ENCODE assay signal across 34 mouse cellular contexts in the genomic region with DNA sequence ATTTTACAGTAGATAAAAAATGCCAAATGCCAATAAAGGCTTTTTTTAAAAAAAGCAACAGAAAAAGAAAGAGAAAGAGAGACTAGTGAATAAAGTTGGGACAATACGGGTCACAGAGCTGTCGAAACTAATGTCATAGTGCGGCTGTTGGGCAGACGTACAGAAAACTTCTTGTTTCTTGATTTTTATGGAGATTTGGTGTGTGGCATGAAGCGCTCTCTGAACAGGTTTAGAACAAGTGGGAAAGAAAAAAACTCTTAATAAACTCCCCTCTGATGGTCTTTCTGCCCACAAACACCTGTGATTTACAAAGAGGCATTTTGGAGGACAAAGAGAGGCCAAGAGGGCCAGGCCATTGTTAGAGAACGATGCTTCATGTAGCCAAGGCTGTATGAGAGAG. TPM values are rescaled to one million over a fixed set of nuclear protein-coding genes. Genes with fewer than 3 reads are reported as not detected.
DNase-seq lines count a peak whose midpoint lies in the region; ATAC-seq and TF ChIP-seq lines count a peak whose summit lies in the region.
"Had no signal": no experiment of that assay in that cellular context is flagged by ENCODE, and none has a peak within 500 bp of the region (broad histone marks: within the 10 kb centered on the region; RNA-seq: fewer than 3 reads in every experiment).

No protein-coding gene starts in this region.

- peak overlapping the region; percentile 54; the same call in 1 of the 2 replicates for H3K27ac ChIP-seq in forebrain, embryonic 12.5 days
- no peak overlapping the region for H3K27ac ChIP-seq in forebrain, embryonic 15.5 days (replicated peaks)
- peak overlapping the region; percentile 89 for H3K27ac ChIP-seq in midbrain, embryonic 11.5 days (ENCODE audit: low read depth, low read length)
- no peak overlapping the region for H3K27ac ChIP-seq in midbrain, postnatal 0 days (ENCODE audit: low read depth, low read length)
- H3K27ac ChIP-seq in forebrain, embryonic 13.5 days, result peak overlapping the region; percentile 59; the same call in 1 of the 2 replicates
- H3K27ac ChIP-seq in midbrain, embryonic 13.5 days, result peak overlapping the region; percentile 70
- H3K27ac ChIP-seq in kidney, adult 2 months (ENCODE audit: insufficient read depth, low read depth, low read length), result no peak overlapping the region
- H3K27ac ChIP-seq: gastrocnemius, adult 2 months; heart, embryonic 13.5 days; liver, embryonic 14.5 days; macrophage; stomach, embryonic 15.5 days had no signal

- WGBS in forebrain, embryonic 12.5 days, result 24% methylated on average over 6 of the region's 6 CpGs
- 18% methylated on average over 6 of the region's 6 CpGs for WGBS in forebrain, embryonic 15.5 days
- 35% methylated on average over 6 of the region's 6 CpGs for WGBS in midbrain, embryonic 11.5 days
- WGBS in midbrain, postnatal 0 days, result 36% methylated on average over 6 of the region's 6 CpGs
- 15% methylated on average over 6 of the region's 6 CpGs for WGBS in forebrain, embryonic 13.5 days
- 16% methylated on average over 6 of the region's 6 CpGs for WGBS in midbrain, embryonic 13.5 days
- WGBS in kidney, adult 2 months, result 91% methylated on average over 6 of the region's 6 CpGs

- H3K4me3 ChIP-seq in forebrain, embryonic 12.5 days (replicated peaks), result no peak overlapping the region
- no peak overlapping the region for H3K4me3 ChIP-seq in forebrain, embryonic 15.5 days
- no peak overlapping the region for H3K4me3 ChIP-seq in midbrain, embryonic 11.5 days (ENCODE audit: low read depth, low read length)
- H3K4me3 ChIP-seq in midbrain, postnatal 0 days (ENCODE audit: low read depth, low read length), result no peak overlapping the region
- H3K4me3 ChIP-seq in forebrain, embryonic 13.5 days, result no peak overlapping the region
- no peak overlapping the region for H3K4me3 ChIP-seq in midbrain, embryonic 13.5 days (replicated peaks)
- H3K4me3 ChIP-seq in kidney, adult 2 months (ENCODE audit: insufficient read depth, low read depth, low read length), result no peak overlapping the region
- H3K4me3 ChIP-seq: gastrocnemius, adult 2 months; heart, embryonic 13.5 days; myocyte; stomach, embryonic 15.5 days had no signal

- TF ChIP-seq POLR2A in kidney, adult 2 months (IDR thresholded peaks at IDR 0.05; ENCODE audit: low read depth, low read length), result no peak

- peaks cover 37% of the 10 kb centered on the region for H3K4me1 ChIP-seq in forebrain, embryonic 12.5 days
- peaks cover 24% of the 10 kb centered on the region for H3K4me1 ChIP-seq in forebrain, embryonic 15.5 days
- H3K4me1 ChIP-seq in midbrain, embryonic 11.5 days (ENCODE audit: control insufficient read depth, insufficient read depth, low read length), result peaks cover 22% of the 10 kb centered on the region
- H3K4me1 ChIP-seq in midbrain, postnatal 0 days (ENCODE audit: insufficient read depth, low read length), result no peaks in the 10 kb centered on the region
- H3K4me1 ChIP-seq in forebrain, embryonic 13.5 days, result peaks cover 26% of the 10 kb centered on the region
- H3K4me1 ChIP-seq in midbrain, embryonic 13.5 days (replicated peaks), result peaks cover 28% of the 10 kb centered on the region
- H3K4me1 ChIP-seq in kidney, adult 2 months (ENCODE audit: control insufficient read depth, insufficient read depth, low read length), result no peaks in the 10 kb centered on the region

- no peak overlapping the region for H3K9ac ChIP-seq in forebrain, embryonic 12.5 days
- H3K9ac ChIP-seq in forebrain, embryonic 15.5 days (replicated peaks), result no peak overlapping the region
- H3K9ac ChIP-seq in midbrain, embryonic 11.5 days (ENCODE audit: low read length), result no peak overlapping the region
- H3K9ac ChIP-seq in midbrain, postnatal 0 days (replicated peaks; ENCODE audit: low read length, poor library complexity, severe bottlenecking), result no peak overlapping the region
- no peak overlapping the region for H3K9ac ChIP-seq in forebrain, embryonic 13.5 days
- H3K9ac ChIP-seq in midbrain, embryonic 13.5 days (replicated peaks), result no peak overlapping the region
- H3K9ac ChIP-seq: heart, embryonic 13.5 days; liver, embryonic 14.5 days; stomach, embryonic 15.5 days had no signal

- no peaks in the 10 kb centered on the region for H3K9me3 ChIP-seq in forebrain, embryonic 12.5 days
- H3K9me3 ChIP-seq in forebrain, embryonic 15.5 days, result no peaks in the 10 kb centered on the region
- no peaks in the 10 kb centered on the region for H3K9me3 ChIP-seq in midbrain, embryonic 11.5 days (ENCODE audit: control insufficient read depth, low read length)
- H3K9me3 ChIP-seq in midbrain, postnatal 0 days (ENCODE audit: low read length), result no peaks in the 10 kb centered on the region
- H3K9me3 ChIP-seq in forebrain, embryonic 13.5 days (replicated peaks), result no peaks in the 10 kb centered on the region
- no peaks in the 10 kb centered on the region for H3K9me3 ChIP-seq in midbrain, embryonic 13.5 days
- H3K9me3 ChIP-seq: heart, embryonic 13.5 days; stomach, embryonic 15.5 days had no signal

- DNase-seq in midbrain, embryonic 11.5 days (ENCODE audit: low spot score, missing footprints), result peak; percentile 88
- DNase-seq in midbrain, postnatal 0 days (ENCODE audit: low spot score), result no peak
- DNase-seq in kidney, adult 2 months, result no peak
- DNase-seq: adrenal gland, postnatal 25 days; cerebellum, adult 2 months; cerebellum, postnatal 14 days; gastrocnemius, adult 2 months; gastrocnemius, postnatal 36 days; heart, postnatal 10 days; kidney, adult 9 months; kidney, postnatal 10 days; layer of hippocampus, adult 9-11 months; liver; lung, adult 2 months; lung, postnatal 10 days; right cerebral cortex, postnatal 25 days had no signal

- no peak for ATAC-seq in forebrain, embryonic 12.5 days (ENCODE audit: low FRiP score)
- no peak for ATAC-seq in forebrain, embryonic 15.5 days (replicated peaks)
- no peak for ATAC-seq in midbrain, embryonic 11.5 days (ENCODE audit: low FRiP score)
- ATAC-seq in midbrain, postnatal 0 days (ENCODE audit: low FRiP score), result no peak
- no peak for ATAC-seq in forebrain, embryonic 13.5 days
- ATAC-seq in midbrain, embryonic 13.5 days, result no peak
- ATAC-seq: CD4-positive, CD25-positive, alpha-beta regulatory T cell, adult 4 months had no signal

- no peak overlapping the region for H3K4me2 ChIP-seq in forebrain, embryonic 12.5 days
- H3K4me2 ChIP-seq in forebrain, embryonic 15.5 days (replicated peaks), result no peak overlapping the region
- no peak overlapping the region for H3K4me2 ChIP-seq in midbrain, embryonic 11.5 days
- no peak overlapping the region for H3K4me2 ChIP-seq in midbrain, postnatal 0 days (ENCODE audit: low read depth, low read length, poor library complexity, severe bottlenecking)
- H3K4me2 ChIP-seq in forebrain, embryonic 13.5 days, result no peak overlapping the region
- no peak overlapping the region for H3K4me2 ChIP-seq in midbrain, embryonic 13.5 days (replicated peaks)

- no peaks in the 10 kb centered on the region for H3K36me3 ChIP-seq in forebrain, embryonic 12.5 days (replicated peaks)
- no peaks in the 10 kb centered on the region for H3K36me3 ChIP-seq in forebrain, embryonic 15.5 days
- H3K36me3 ChIP-seq in midbrain, embryonic 11.5 days (ENCODE audit: control insufficient read depth, insufficient read depth, low read length), result no peaks in the 10 kb centered on the region
- H3K36me3 ChIP-seq in midbrain, postnatal 0 days (ENCODE audit: insufficient read depth, low read length), result no peaks in the 10 kb centered on the region
- H3K36me3 ChIP-seq in forebrain, embryonic 13.5 days (ENCODE audit: poor library complexity, severe bottlenecking), result no peaks in the 10 kb centered on the region
- no peaks in the 10 kb centered on the region for H3K36me3 ChIP-seq in midbrain, embryonic 13.5 days
- no peaks in the 10 kb centered on the region for H3K36me3 ChIP-seq in kidney, adult 2 months (ENCODE audit: control insufficient read depth, insufficient read depth, low read length)
- H3K36me3 ChIP-seq: heart, embryonic 13.5 days; stomach, embryonic 15.5 days had no signal

- TF ChIP-seq CTCF in midbrain, postnatal 0 days (IDR thresholded peaks at IDR 0.05), result no peak
- TF ChIP-seq CTCF in kidney, adult 2 months (conservative IDR thresholded peaks at IDR 0.05; ENCODE audit: insufficient read depth, insufficient read length, low read depth, low read length), result no peak

- 0 out of 2 replicates have a peak, but pooled peaks cover 3% of the 10 kb centered on the region for H3K27me3 ChIP-seq in forebrain, embryonic 12.5 days
- no peaks in the 10 kb centered on the region for H3K27me3 ChIP-seq in forebrain, embryonic 15.5 days
- no peaks in the 10 kb centered on the region for H3K27me3 ChIP-seq in midbrain, embryonic 11.5 days (ENCODE audit: control insufficient read depth, insufficient read depth, low read length)
- H3K27me3 ChIP-seq in midbrain, postnatal 0 days (ENCODE audit: insufficient read depth, low read length), result no peaks in the 10 kb centered on the region
- H3K27me3 ChIP-seq in forebrain, embryonic 13.5 days, result no peaks in the 10 kb centered on the region
- 0 out of 2 replicates have a peak, but pooled peaks cover 3% of the 10 kb centered on the region for H3K27me3 ChIP-seq in midbrain, embryonic 13.5 days
- H3K27me3 ChIP-seq in kidney, adult 2 months (replicated peaks; ENCODE audit: control insufficient read depth, insufficient read depth, low read length), result no peaks in the 10 kb centered on the region; the same call in 1 of the 2 replicates

RNA-seq across cellular contexts. Expression of gene 1700113H08Rik, which starts 1.6 kb away (rescaled TPM):
- 0.27 TPM in 1 of 2 replicates, not detected in the other for polyA plus RNA-seq in forebrain, embryonic 12.5 days (2016; fragmentation: Nextera tagmentation; extraction: Ambion mirVana)
- polyA plus RNA-seq in forebrain, embryonic 15.5 days (2015; fragmentation: Nextera tagmentation; extraction: Ambion mirVana), result 0.45 and 0.47 TPM in 2 replicates
- polyA plus RNA-seq in midbrain, embryonic 11.5 days (2014; fragmentation: Nextera tagmentation; extraction: Ambion mirVana), result 0.29 TPM in 1 of 2 replicates, not detected in the other
- total RNA-seq in midbrain, postnatal 0 days (2014; rRNA removed), result not detected in 2 replicates
- polyA plus RNA-seq in midbrain, postnatal 0 days (2015; fragmentation: Nextera tagmentation; extraction: Ambion mirVana), result 0.27 and 0.34 TPM in 2 replicates
- 0.19 and 0.28 TPM in 2 replicates for polyA plus RNA-seq in forebrain, embryonic 13.5 days (2015; fragmentation: Nextera tagmentation; extraction: Ambion mirVana)
- polyA plus RNA-seq in midbrain, embryonic 13.5 days (2015; fragmentation: Nextera tagmentation; extraction: Ambion mirVana), result 0.28 and 0.62 TPM in 2 replicates
- 0.12 TPM in 1 of 2 replicates, not detected in the other for polyA plus RNA-seq in kidney, adult 2 months (2012; rRNA removed)
- total RNA-seq: adrenal gland, adult 18-20 months; adrenal gland, postnatal 25 days; hematopoietic stem cell, adult 5-6 weeks; left cerebral cortex, adult 18-20 months; left cerebral cortex, postnatal 14 days; megakaryocyte-erythroid progenitor cell, adult 5-6 weeks; neutrophil, adult 5-6 weeks had no signal
- polyA plus RNA-seq: CD4-positive, CD25-positive, alpha-beta regulatory T cell, adult 4 months; cerebellum, adult 2 months; cortical plate, adult 2 months; heart, embryonic 13.5 days; limb, embryonic 11.5 days; liver, embryonic 14.5 days; lung, adult 2 months; macrophage; myocyte had no signal

RNA-seq across cellular contexts. Expression of gene Stab2, which starts 51.6 kb away (rescaled TPM):
- 0.10 TPM in 1 of 2 replicates, not detected in the other for polyA plus RNA-seq in forebrain, embryonic 12.5 days (2016; fragmentation: Nextera tagmentation; extraction: Ambion mirVana)
- 0.08 TPM in 1 of 2 replicates, not detected in the other for polyA plus RNA-seq in forebrain, embryonic 15.5 days (2015; fragmentation: Nextera tagmentation; extraction: Ambion mirVana)
- polyA plus RNA-seq in midbrain, embryonic 11.5 days (2014; fragmentation: Nextera tagmentation; extraction: Ambion mirVana), result 0.25 and 0.26 TPM in 2 replicates
- total RNA-seq in midbrain, postnatal 0 days (2014; rRNA removed), result 0.05 and 0.71 TPM in 2 replicates
- polyA plus RNA-seq in midbrain, postnatal 0 days (2015; fragmentation: Nextera tagmentation; extraction: Ambion mirVana), result 0.04 and 0.41 TPM in 2 replicates
- 0.09 TPM in 1 of 2 replicates, not detected in the other for polyA plus RNA-seq in forebrain, embryonic 13.5 days (2015; fragmentation: Nextera tagmentation; extraction: Ambion mirVana)
- 0.04 and 0.06 TPM in 2 replicates for polyA plus RNA-seq in midbrain, embryonic 13.5 days (2015; fragmentation: Nextera tagmentation; extraction: Ambion mirVana)
- 15.4 and 20.3 TPM in 2 replicates for polyA plus RNA-seq in kidney, adult 2 months (2012; rRNA removed)
- total RNA-seq: megakaryocyte-erythroid progenitor cell, adult 5-6 weeks; neutrophil, adult 5-6 weeks had no signal

Comparison
In these comparisons a context has a peak if more than half of its experiments do, and no peak if none do; other contexts are left out.
1. H3K27ac ChIP-seq: peak in forebrain, embryonic 12.5 days (single experiment), midbrain, embryonic 11.5 days (single experiment), forebrain, embryonic 13.5 days (single experiment) and midbrain, embryonic 13.5 days (single experiment); none in forebrain, embryonic 15.5 days (single experiment), midbrain, postnatal 0 days (single experiment) and kidney, adult 2 months (single experiment).
2. RNA of gene Stab2, which starts 51.6 kb away (polyA plus RNA-seq): 15.4 to 20.3 TPM in kidney, adult 2 months; 0.04 to 0.41 TPM in midbrain, postnatal 0 days, 0.25 to 0.26 TPM in midbrain, embryonic 11.5 days, 0.09 TPM in forebrain, embryonic 13.5 days, 0.08 TPM in forebrain, embryonic 15.5 days, 0.04 to 0.06 TPM in midbrain, embryonic 13.5 days and 0.10 TPM in forebrain, embryonic 12.5 days; every median in the first group is over 10 times any median in the second.